Mouse (Mus musculus): ENCODE measurements around the gene Camk2g.
A peak's percentile ranks its signal among the peaks of the same experiment; 100 is the strongest.

The Camk2g gene

GRCm38 (mm10) chr14:20793758-20794531 is at the start of gene Camk2g:
Camk2g (minus strand) TSS chr14:20794088.
- peak; percentile 92 for DNase-seq

GRCm38 (mm10) chr14:20842629-20843028 is 48.7 kb upstream of the Camk2g start:
- DNase-seq = no peak

GRCm38 (mm10) chr14:20841526-20841925 is 47.6 kb upstream of the Camk2g start:
- no peak for DNase-seq

- no peak for DNase-seq
Observed at GRCm38 (mm10) chr14:20837681-20838080, 43.8 kb upstream of the Camk2g start.

- peak; percentile 25 for DNase-seq
Observed at GRCm38 (mm10) chr14:20836905-20837376, 43.1 kb upstream of the Camk2g start.

GRCm38 (mm10) chr14:20836171-20836904 is 42.5 kb upstream of the Camk2g start, which contains the start of gene Plau:
Plau (plus strand) TSS chr14:20836660.
- DNase-seq = peak; percentile 90

- no peak for DNase-seq
Observed at GRCm38 (mm10) chr14:20834136-20834535, 40.2 kb upstream of the Camk2g start.

- no peak for DNase-seq
Observed at GRCm38 (mm10) chr14:20833525-20833924, 39.6 kb upstream of the Camk2g start.

- no peak for DNase-seq
Observed at GRCm38 (mm10) chr14:20831915-20832314, 38.0 kb upstream of the Camk2g start.

- DNase-seq = no peak
Observed at GRCm38 (mm10) chr14:20831141-20831910, 37.4 kb upstream of the Camk2g start.

GRCm38 (mm10) chr14:20829523-20830366 is 35.9 kb upstream of the Camk2g start:
- no peak for DNase-seq

GRCm38 (mm10) chr14:20828524-20828923 is 34.6 kb upstream of the Camk2g start:
- no peak for DNase-seq

GRCm38 (mm10) chr14:20827491-20827890 is 33.6 kb upstream of the Camk2g start:
- no peak for DNase-seq

- no peak for DNase-seq
Observed at GRCm38 (mm10) chr14:20827061-20827460, 33.2 kb upstream of the Camk2g start.

- DNase-seq = no peak
Observed at GRCm38 (mm10) chr14:20825516-20825915, 31.6 kb upstream of the Camk2g start.

- DNase-seq = no peak
Observed at GRCm38 (mm10) chr14:20824517-20824916, 30.6 kb upstream of the Camk2g start.

- DNase-seq = no peak
Observed at GRCm38 (mm10) chr14:20815448-20815847, 21.6 kb upstream of the Camk2g start.

- no peak for DNase-seq
Observed at GRCm38 (mm10) chr14:20811779-20812406, 18.0 kb upstream of the Camk2g start.

- DNase-seq = no peak
Observed at GRCm38 (mm10) chr14:20811236-20811635, 17.3 kb upstream of the Camk2g start.

- no peak for DNase-seq
Observed at GRCm38 (mm10) chr14:20809820-20810219, 15.9 kb upstream of the Camk2g start.

- no peak for DNase-seq
Observed at GRCm38 (mm10) chr14:20809349-20809748, 15.5 kb upstream of the Camk2g start.

Measured in kidney, postnatal 14 days (tissue).